Mouse (Mus musculus) neural tube, embryonic 11.5 days (tissue): Measurements from ENCODE around the gene Celf2. TPM values are rescaled to one million over a fixed set of nuclear protein-coding genes. Genes with fewer than 3 reads are reported as not detected.

Source experiments
- ATAC-seq: fragments of 200-750 bp; cut with Nextera tagmentation; 2 replicates; pipeline ENCODE4 v1.8.0; 2017; ENCODE audit warnings: moderate number of reproducible peaks, mild to moderate bottlenecking, moderate TSS enrichment, moderate library complexity; ENCODE audit not compliant: insufficient read depth, low FRiP score, low TSS enrichment
- DNase-seq: peaks from one replicate; pipeline ENCODE4 v3.0.0-alpha.2; 2015; ENCODE audit warnings: low spot score
- H3K27ac ChIP-seq: fragments of 300-500 bp; sonication (generic); 2 replicates; pipeline ENCODE4 v1.5.1; 2014; ENCODE audit warnings: low read depth, mild to moderate bottlenecking, low read length
- H3K27me3 ChIP-seq: fragments of 300-500 bp; sonication (generic); 2 replicates; pipeline ENCODE4 v1.6.1; 2014; ENCODE audit warnings: mild to moderate bottlenecking, low read length, mixed read lengths; ENCODE audit not compliant: control insufficient read depth, insufficient read depth
- H3K36me3 ChIP-seq: fragments of 300-500 bp; sonication (generic); 2 replicates; pipeline ENCODE4 v1.6.1; 2014; ENCODE audit warnings: mild to moderate bottlenecking, low read length, moderate library complexity, mixed read lengths; ENCODE audit not compliant: control insufficient read depth, insufficient read depth
- H3K4me1 ChIP-seq: fragments of 300-500 bp; sonication (generic); 2 replicates; pipeline ENCODE4 v1.6.1; 2014; ENCODE audit warnings: low read length, mixed read lengths; ENCODE audit not compliant: control insufficient read depth, insufficient read depth
- H3K4me2 ChIP-seq: fragments of 300-500 bp; sonication (generic); 2 replicates; pipeline ENCODE4 v1.6.1; 2014; ENCODE audit warnings: low read depth, mild to moderate bottlenecking, moderate library complexity
- H3K4me3 ChIP-seq: fragments of 300-500 bp; sonication (generic); 2 replicates; pipeline ENCODE4 v1.5.1; 2014; ENCODE audit warnings: low read depth, low read length
- H3K9ac ChIP-seq: fragments of 300-500 bp; sonication (generic); 2 replicates; pipeline ENCODE4 v1.6.1; 2014; ENCODE audit warnings: mild to moderate bottlenecking, low read length
- H3K9me3 ChIP-seq: fragments of 300-500 bp; sonication (generic); 2 replicates; pipeline ENCODE4 v1.6.1; 2016; ENCODE audit warnings: low read length; ENCODE audit not compliant: control insufficient read depth
- WGBS: fragments of 180-500 bp; shearing (Covaris S2); extraction: QIAGEN DNeasy Blood & Tissue Kit; methylation state at CpG from one replicate; pipeline ENCODE4 v1.1.7; 2014; 5-methylcytosine and 5-hydroxymethylcytosine counted together
- polyA plus RNA-seq: library from polyadenylated mRNA; unstranded; fragments of >200 nt; fragmentation: Nextera tagmentation; extraction: Ambion mirVana; gene quantifications from 2 replicates; pipeline ENCODE4 v1.2.1, GENCODE M21; 2014

Gene Celf2
- polyA plus RNA-seq, 1 experiment from 2014 or later: 70.3 TPM

GRCm38 (mm10) chr2:6542556-6543180 lies 966.7 kb downstream of the Celf2 start:
- no peak overlapping the region for H3K9ac ChIP-seq
- H3K4me1 ChIP-seq: peaks cover 4% of the 10 kb centered on the region; the same call in 1 of the 2 replicates
- no peaks in the 10 kb centered on the region for H3K36me3 ChIP-seq
- 89% methylated on average over 12 of the region's 12 CpGs for WGBS
- no peak for ATAC-seq
- H3K4me2 ChIP-seq: no peak overlapping the region
- no peak overlapping the region for H3K27ac ChIP-seq
- no peak for DNase-seq
- H3K4me3 ChIP-seq: no peak overlapping the region
- no peaks in the 10 kb centered on the region for H3K9me3 ChIP-seq
- H3K27me3 ChIP-seq: no peaks in the 10 kb centered on the region

GRCm38 (mm10) chr2:6540825-6541224 lies 968.5 kb downstream of the Celf2 start:
- ATAC-seq (no peak), DNase-seq (no peak)
- Histone ChIP-seq H3K4me1 (peaks cover 3% of the 10 kb centered on the region; the same call in 1 of the 2 replicates), H3K9me3 (no peaks in the 10 kb centered on the region), H3K27ac (no peak overlapping the region), H3K4me2 (no peak overlapping the region), H3K4me3 (no peak overlapping the region), H3K36me3 (no peaks in the 10 kb centered on the region), H3K27me3 (no peaks in the 10 kb centered on the region), H3K9ac (no peak overlapping the region)
- WGBS: 94% methylated on average over 4 of the region's 6 CpGs

- ATAC-seq (no peak), DNase-seq (no peak)
- Histone ChIP-seq H3K4me2 (no peak overlapping the region), H3K27ac (no peak overlapping the region), H3K9me3 (no peaks in the 10 kb centered on the region), H3K36me3 (no peaks in the 10 kb centered on the region), H3K9ac (no peak overlapping the region), H3K4me1 (no peaks in the 10 kb centered on the region), H3K27me3 (no peaks in the 10 kb centered on the region), H3K4me3 (no peak overlapping the region)
- WGBS: 79% methylated on average over 11 of the region's 11 CpGs
Measured at GRCm38 (mm10) chr2:6540092-6540491, 969.3 kb downstream of the Celf2 start.

- Histone ChIP-seq H3K9ac (no peak overlapping the region), H3K4me3 (no peak overlapping the region), H3K27ac (no peak overlapping the region), H3K36me3 (no peaks in the 10 kb centered on the region), H3K9me3 (no peaks in the 10 kb centered on the region), H3K4me2 (no peak overlapping the region), H3K27me3 (no peaks in the 10 kb centered on the region), H3K4me1 (no peaks in the 10 kb centered on the region)
- no peak for DNase-seq
- ATAC-seq: no peak
- WGBS: 93% methylated on average over 2 of the region's 2 CpGs
Measured at GRCm38 (mm10) chr2:6538500-6538899, 970.9 kb downstream of the Celf2 start.

GRCm38 (mm10) chr2:6538031-6538430 lies 971.3 kb downstream of the Celf2 start:
- no peak overlapping the region for H3K4me3 ChIP-seq
- no peak overlapping the region for H3K9ac ChIP-seq
- no peak overlapping the region for H3K27ac ChIP-seq
- no peaks in the 10 kb centered on the region for H3K36me3 ChIP-seq
- no peaks in the 10 kb centered on the region for H3K4me1 ChIP-seq
- DNase-seq (no peak), ATAC-seq (no peak)
- no peaks in the 10 kb centered on the region for H3K9me3 ChIP-seq
- no peak overlapping the region for H3K4me2 ChIP-seq
- H3K27me3 ChIP-seq: no peaks in the 10 kb centered on the region

GRCm38 (mm10) chr2:6537326-6537725 lies 972.0 kb downstream of the Celf2 start:
- Histone ChIP-seq H3K4me2 (no peak overlapping the region), H3K36me3 (no peaks in the 10 kb centered on the region), H3K27me3 (no peaks in the 10 kb centered on the region), H3K4me3 (no peak overlapping the region), H3K4me1 (no peaks in the 10 kb centered on the region), H3K27ac (no peak overlapping the region), H3K9me3 (no peaks in the 10 kb centered on the region), H3K9ac (no peak overlapping the region)
- DNase-seq (no peak), ATAC-seq (no peak)
- 83% methylated on average over 3 of the region's 3 CpGs for WGBS

- Histone ChIP-seq H3K4me1 (no peaks in the 10 kb centered on the region), H3K9ac (no peak overlapping the region), H3K4me3 (no peak overlapping the region), H3K9me3 (no peaks in the 10 kb centered on the region), H3K4me2 (no peak overlapping the region), H3K27me3 (no peaks in the 10 kb centered on the region), H3K27ac (no peak overlapping the region), H3K36me3 (no peaks in the 10 kb centered on the region)
- WGBS: 97% methylated on average over 2 of the region's 2 CpGs
- DNase-seq (no peak), ATAC-seq (no peak)
Measured at GRCm38 (mm10) chr2:6536372-6536771, 973.0 kb downstream of the Celf2 start.

- Histone ChIP-seq H3K4me1 (no peaks in the 10 kb centered on the region), H3K9ac (no peak overlapping the region), H3K4me3 (no peak overlapping the region), H3K36me3 (no peaks in the 10 kb centered on the region), H3K9me3 (no peaks in the 10 kb centered on the region), H3K4me2 (no peak overlapping the region), H3K27me3 (no peaks in the 10 kb centered on the region), H3K27ac (no peak overlapping the region)
- ATAC-seq (no peak), DNase-seq (no peak)
- 79% methylated on average over 4 of the region's 4 CpGs for WGBS
Measured at GRCm38 (mm10) chr2:6532341-6532740, 977.0 kb downstream of the Celf2 start.

GRCm38 (mm10) chr2:6528076-6528475 lies 981.3 kb downstream of the Celf2 start:
- no peaks in the 10 kb centered on the region for H3K36me3 ChIP-seq
- 91% methylated on average over 2 of the region's 2 CpGs for WGBS
- H3K4me2 ChIP-seq: no peak overlapping the region
- H3K4me3 ChIP-seq: no peak overlapping the region
- H3K9ac ChIP-seq: no peak overlapping the region
- H3K9me3 ChIP-seq: no peaks in the 10 kb centered on the region
- ATAC-seq (no peak), DNase-seq (no peak)
- no peaks in the 10 kb centered on the region for H3K4me1 ChIP-seq
- H3K27me3 ChIP-seq: no peaks in the 10 kb centered on the region
- no peak overlapping the region for H3K27ac ChIP-seq
